Mouse (Mus musculus): ENCODE data around the gene Olfr640. TPM values are rescaled to one million over a fixed set of nuclear protein-coding genes. Genes with fewer than 3 reads are reported as not detected.

Olfr640 gene
- polyA plus RNA-seq (2014; fragmentation: Nextera tagmentation; extraction: Ambion mirVana) = not detected in 2 replicates

DNA sequence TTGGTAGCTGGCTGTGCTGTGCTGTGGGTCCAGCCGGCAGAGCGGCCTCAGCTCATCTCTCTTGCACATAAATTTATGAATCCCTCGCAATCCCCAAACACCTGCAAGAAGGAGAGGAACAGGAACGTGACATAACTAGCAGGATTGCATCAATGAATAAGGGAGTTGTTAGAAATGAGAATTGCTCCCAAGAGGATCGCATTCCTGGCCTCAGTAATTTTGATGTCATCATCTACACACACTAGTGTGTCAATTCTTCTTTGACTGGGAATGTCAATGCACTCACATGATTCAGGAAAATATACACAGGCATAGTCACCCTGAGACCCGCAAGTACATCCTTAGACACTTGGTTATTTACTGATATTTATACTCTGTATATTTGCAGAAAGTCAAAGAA, at the start of gene Olfr640:
Gene Olfr640, minus strand, starts transcription at position 101 of the 400 bp plus-strand sequence.
- H3K4me1 ChIP-seq (ENCODE audit: control insufficient read depth, insufficient read depth, low read length) = no peaks in the 10 kb centered on the region
- DNase-seq (ENCODE audit: low spot score) (no peak), ATAC-seq (ENCODE audit: insufficient read depth, low FRiP score, low TSS enrichment) (no peak)
- no peak within 1 kb of the TSS for H3K27ac ChIP-seq (ENCODE audit: low read depth, low read length)
- no peaks in the 10 kb centered on the region for H3K27me3 ChIP-seq (ENCODE audit: control insufficient read depth, insufficient read depth, low read length)
- no peaks in the 10 kb centered on the region for H3K9me3 ChIP-seq (ENCODE audit: control insufficient read depth, low read length)
- 86% methylated on average over 6 of the region's 6 CpGs for WGBS
- no peak within 1 kb of the TSS for H3K4me2 ChIP-seq (ENCODE audit: low read depth)
- no peaks in the 10 kb centered on the region for H3K36me3 ChIP-seq (ENCODE audit: control insufficient read depth, insufficient read depth, low read length)
- H3K4me3 ChIP-seq (ENCODE audit: low read depth, low read length) = no peak within 1 kb of the TSS
- no peak within 1 kb of the TSS for H3K9ac ChIP-seq (ENCODE audit: low read length)

DNA sequence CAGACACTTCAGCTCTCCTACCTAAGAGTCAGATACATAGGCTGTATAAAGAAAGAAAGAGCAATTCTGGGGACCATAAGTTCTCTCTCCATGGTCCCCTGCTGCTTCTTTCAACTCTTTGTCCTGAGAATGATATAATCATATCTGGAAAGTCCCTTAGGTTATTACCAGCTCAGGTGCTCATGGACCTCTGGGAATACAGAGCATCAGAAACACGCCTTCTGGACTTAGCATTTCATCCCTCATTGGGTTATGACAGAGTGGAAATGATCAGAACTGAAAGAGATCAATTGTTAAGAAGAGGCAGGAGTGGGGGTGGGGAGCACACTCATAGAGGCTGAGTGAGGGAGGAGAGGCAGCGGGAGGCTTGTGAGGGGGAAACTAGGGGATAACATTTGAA, 46.4 kb upstream of the Olfr640 start, which contains the start of gene Olfr644:
Gene Olfr644, minus strand, starts transcription at position 101 of the 400 bp plus-strand sequence.
- Histone ChIP-seq H3K27ac (ENCODE audit: low read depth, low read length) (no peak within 1 kb of the TSS), H3K36me3 (ENCODE audit: control insufficient read depth, insufficient read depth, low read length) (no peaks in the 10 kb centered on the region), H3K4me3 (ENCODE audit: low read depth, low read length) (no peak within 1 kb of the TSS), H3K4me1 (ENCODE audit: control insufficient read depth, insufficient read depth, low read length) (no peaks in the 10 kb centered on the region), H3K27me3 (ENCODE audit: control insufficient read depth, insufficient read depth, low read length) (no peaks in the 10 kb centered on the region), H3K9ac (ENCODE audit: low read length) (no peak within 1 kb of the TSS), H3K9me3 (ENCODE audit: control insufficient read depth, low read length) (no peaks in the 10 kb centered on the region), H3K4me2 (ENCODE audit: low read depth) (no peak within 1 kb of the TSS)
- ATAC-seq (ENCODE audit: insufficient read depth, low FRiP score, low TSS enrichment) (no peak), DNase-seq (ENCODE audit: low spot score) (no peak)
- 71% methylated on average over 2 of the region's 2 CpGs for WGBS

DNA sequence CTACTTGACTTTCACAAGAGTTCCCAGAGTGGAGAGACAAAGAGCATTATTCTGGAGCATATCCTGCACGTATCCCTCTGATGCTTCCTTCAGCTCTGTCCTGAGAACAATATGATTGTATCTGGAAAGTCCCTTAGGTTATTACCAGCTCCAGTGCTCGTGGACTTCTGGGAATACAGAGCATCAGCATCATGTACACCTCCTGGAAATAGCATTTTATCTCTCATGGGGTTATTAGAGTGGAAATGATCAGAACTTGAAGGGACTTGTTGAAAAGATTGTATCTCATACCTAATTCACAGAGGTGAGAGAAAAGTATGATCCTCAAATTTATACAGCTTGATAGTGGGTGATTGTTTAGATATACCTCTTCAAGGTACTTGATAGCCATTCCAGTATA, 36.0 kb upstream of the Olfr640 start, which contains the start of gene 4930516K23Rik:
Gene 4930516K23Rik, minus strand, starts transcription at position 101 of the 400 bp plus-strand sequence.
- H3K4me3 ChIP-seq (ENCODE audit: low read depth, low read length) = no peak within 1 kb of the TSS
- WGBS = 66% methylated on average over 2 of the region's 2 CpGs

DNA sequence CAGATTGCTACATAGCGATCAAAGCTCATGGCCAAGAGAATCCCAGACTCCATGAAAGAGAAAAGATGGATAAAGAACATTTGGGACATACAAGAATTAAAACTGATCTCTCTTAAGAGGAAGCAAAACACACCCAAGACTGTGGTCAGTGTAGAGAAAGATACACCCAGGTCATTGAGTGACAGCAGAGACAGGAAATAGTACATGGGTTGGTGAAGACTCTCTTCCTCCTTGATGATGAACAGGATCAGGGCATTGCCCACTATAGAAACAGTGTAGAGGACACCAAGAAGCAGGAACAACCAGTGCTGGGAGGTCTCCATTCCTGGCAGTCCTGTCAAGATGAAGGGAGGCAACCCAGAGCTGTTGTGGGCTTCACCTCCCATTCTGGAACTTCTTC, 33.8 kb upstream of the Olfr640 start:
- no peak overlapping the region for H3K9ac ChIP-seq (ENCODE audit: low read length)
- ATAC-seq (ENCODE audit: insufficient read depth, low FRiP score, low TSS enrichment) (no peak), DNase-seq (ENCODE audit: low spot score) (no peak)
- no peaks in the 10 kb centered on the region for H3K9me3 ChIP-seq (ENCODE audit: control insufficient read depth, low read length)
- no peaks in the 10 kb centered on the region for H3K4me1 ChIP-seq (ENCODE audit: control insufficient read depth, insufficient read depth, low read length)
- H3K27ac ChIP-seq (ENCODE audit: low read depth, low read length) = no peak overlapping the region
- H3K4me3 ChIP-seq (ENCODE audit: low read depth, low read length) = no peak overlapping the region
- no peak overlapping the region for H3K4me2 ChIP-seq (ENCODE audit: low read depth)
- no peaks in the 10 kb centered on the region for H3K27me3 ChIP-seq (ENCODE audit: control insufficient read depth, insufficient read depth, low read length)
- H3K36me3 ChIP-seq (ENCODE audit: control insufficient read depth, insufficient read depth, low read length) = no peaks in the 10 kb centered on the region
- whole genome bisulfite sequencing = 90% methylated on average over 1 of the region's 1 CpGs

More for the DNA sequence above, 36.0 kb upstream of the Olfr640 start, which contains the start of gene 4930516K23Rik:
- no peaks in the 10 kb centered on the region for H3K36me3 ChIP-seq (ENCODE audit: control insufficient read depth, insufficient read depth, low read length)
- H3K27ac ChIP-seq (ENCODE audit: low read depth, low read length) = no peak within 1 kb of the TSS
- H3K4me2 ChIP-seq (ENCODE audit: low read depth) = no peak within 1 kb of the TSS
- no peak for DNase-seq (ENCODE audit: low spot score)
- H3K4me1 ChIP-seq (ENCODE audit: control insufficient read depth, insufficient read depth, low read length) = no peaks in the 10 kb centered on the region
- no peaks in the 10 kb centered on the region for H3K27me3 ChIP-seq (ENCODE audit: control insufficient read depth, insufficient read depth, low read length)
- no peak for ATAC-seq (ENCODE audit: insufficient read depth, low FRiP score, low TSS enrichment)
- H3K9me3 ChIP-seq (ENCODE audit: control insufficient read depth, low read length) = no peaks in the 10 kb centered on the region
- no peak within 1 kb of the TSS for H3K9ac ChIP-seq (ENCODE audit: low read length)

DNA sequence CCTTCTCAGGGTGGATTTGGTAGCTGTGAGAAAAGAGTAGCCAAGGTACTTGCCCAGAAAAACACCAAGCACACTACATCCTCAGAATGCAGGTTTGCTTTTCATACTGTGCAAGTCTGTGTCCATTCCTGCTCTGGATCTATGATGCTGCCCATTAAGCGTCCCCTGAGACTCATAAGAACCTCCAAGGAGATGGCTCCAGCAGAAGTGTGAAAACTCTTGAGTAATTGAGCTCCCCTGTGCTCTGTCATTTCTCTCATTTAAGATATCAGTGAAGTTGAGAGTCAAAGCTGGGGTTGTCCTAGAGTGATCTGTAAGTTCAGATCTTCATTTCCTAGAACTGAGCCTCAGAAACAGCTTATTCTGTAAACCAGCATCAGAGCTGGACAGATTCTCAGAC, 27.2 kb upstream of the Olfr640 start, which contains the start of gene Olfr642:
Gene Olfr642, minus strand, starts transcription at position 101 of the 400 bp plus-strand sequence.
- Histone ChIP-seq H3K9me3 (ENCODE audit: control insufficient read depth, low read length) (no peaks in the 10 kb centered on the region), H3K4me3 (ENCODE audit: low read depth, low read length) (no peak within 1 kb of the TSS), H3K27ac (ENCODE audit: low read depth, low read length) (no peak within 1 kb of the TSS), H3K4me1 (ENCODE audit: control insufficient read depth, insufficient read depth, low read length) (no peaks in the 10 kb centered on the region), H3K9ac (ENCODE audit: low read length) (no peak within 1 kb of the TSS), H3K27me3 (ENCODE audit: control insufficient read depth, insufficient read depth, low read length) (no peaks in the 10 kb centered on the region), H3K4me2 (ENCODE audit: low read depth) (no peak within 1 kb of the TSS), H3K36me3 (ENCODE audit: control insufficient read depth, insufficient read depth, low read length) (no peaks in the 10 kb centered on the region)
- DNase-seq (ENCODE audit: low spot score) (no peak), ATAC-seq (ENCODE audit: insufficient read depth, low FRiP score, low TSS enrichment) (no peak)
- WGBS = 81% methylated on average over 1 of the region's 1 CpGs

DNA sequence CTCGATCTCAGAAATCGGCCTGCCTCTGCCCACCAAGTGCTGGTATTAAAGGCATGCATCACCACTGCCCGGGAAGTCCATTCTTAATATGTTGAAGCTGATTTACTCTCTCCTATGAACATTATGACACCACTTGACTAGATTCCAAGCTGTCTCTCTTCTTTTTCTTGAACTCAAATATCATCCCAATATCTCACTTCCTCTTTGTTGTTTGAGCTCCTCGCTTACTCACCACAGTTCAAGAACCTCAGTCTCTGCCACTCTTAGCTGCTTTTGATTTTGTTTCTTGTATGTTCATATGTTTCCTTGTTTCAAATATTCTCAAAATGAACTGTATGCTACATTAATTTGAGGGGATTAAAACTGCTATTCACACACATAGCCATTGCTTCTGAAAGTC, 25.4 kb upstream of the Olfr640 start:
- ATAC-seq (ENCODE audit: insufficient read depth, low FRiP score, low TSS enrichment) = no peak
- no peaks in the 10 kb centered on the region for H3K36me3 ChIP-seq (ENCODE audit: control insufficient read depth, insufficient read depth, low read length)
- no peak overlapping the region for H3K9ac ChIP-seq (ENCODE audit: low read length)
- H3K9me3 ChIP-seq (ENCODE audit: control insufficient read depth, low read length) = no peaks in the 10 kb centered on the region
- H3K4me3 ChIP-seq (ENCODE audit: low read depth, low read length) = no peak overlapping the region
- H3K27ac ChIP-seq (ENCODE audit: low read depth, low read length) = no peak overlapping the region
- DNase-seq (ENCODE audit: low spot score) = no peak
- no peak overlapping the region for H3K4me2 ChIP-seq (ENCODE audit: low read depth)
- 94% methylated on average over 4 of the region's 4 CpGs for WGBS
- no peaks in the 10 kb centered on the region for H3K27me3 ChIP-seq (ENCODE audit: control insufficient read depth, insufficient read depth, low read length)
- H3K4me1 ChIP-seq (ENCODE audit: control insufficient read depth, insufficient read depth, low read length) = no peaks in the 10 kb centered on the region

DNA sequence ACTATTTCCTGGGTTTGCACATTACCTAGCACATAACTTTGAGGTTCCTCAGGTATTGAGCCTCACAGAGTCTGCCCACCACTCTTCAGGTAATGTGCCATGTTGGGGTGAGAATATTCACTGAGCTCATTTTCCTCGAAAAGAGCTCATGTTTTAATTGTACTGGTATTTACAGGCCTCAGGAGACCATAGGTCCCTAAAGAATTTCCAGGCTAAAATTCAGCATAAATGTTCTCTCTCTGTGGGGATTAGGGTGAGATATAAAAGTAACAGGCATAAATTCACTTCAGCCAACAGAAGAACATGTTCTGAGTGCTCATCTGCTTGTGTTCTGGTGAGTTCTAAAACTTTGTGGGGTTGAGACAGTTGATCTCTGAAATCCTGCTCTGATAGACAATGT, 9.8 kb upstream of the Olfr640 start, which contains the start of gene Olfr641:
Gene Olfr641, plus strand, starts transcription at position 301 of the 400 bp plus-strand sequence.
- no peak for ATAC-seq (ENCODE audit: insufficient read depth, low FRiP score, low TSS enrichment)
- no peak within 1 kb of the TSS for H3K4me2 ChIP-seq (ENCODE audit: low read depth)

DNA sequence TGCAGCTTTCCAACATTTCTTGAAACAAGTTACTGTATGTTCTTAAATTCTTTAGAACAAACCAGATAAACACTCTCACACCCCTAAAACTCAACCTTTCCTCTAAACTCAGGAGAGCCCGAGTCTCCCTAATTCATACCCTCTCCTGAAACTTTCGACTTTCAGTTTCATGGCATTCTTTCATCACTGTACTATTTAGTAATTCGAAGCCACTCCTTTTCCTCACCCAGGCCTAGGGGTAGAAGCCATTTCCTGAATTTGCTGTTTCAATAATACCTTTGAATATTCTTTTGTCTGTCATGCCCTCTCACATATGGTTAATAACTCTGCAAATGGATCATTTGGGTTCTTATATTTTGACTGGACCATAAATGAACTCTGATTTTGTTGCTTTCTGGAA, 1.6 kb upstream of the Olfr640 start:
- no peaks in the 10 kb centered on the region for H3K27me3 ChIP-seq (ENCODE audit: control insufficient read depth, insufficient read depth, low read length)
- H3K9ac ChIP-seq (ENCODE audit: low read length) = no peak overlapping the region
- H3K9me3 ChIP-seq (ENCODE audit: control insufficient read depth, low read length) = no peaks in the 10 kb centered on the region
- no peaks in the 10 kb centered on the region for H3K4me1 ChIP-seq (ENCODE audit: control insufficient read depth, insufficient read depth, low read length)
- no peak for DNase-seq (ENCODE audit: low spot score)
- H3K4me3 ChIP-seq (ENCODE audit: low read depth, low read length) = no peak overlapping the region
- WGBS = 84% methylated on average over 3 of the region's 3 CpGs
- no peak overlapping the region for H3K4me2 ChIP-seq (ENCODE audit: low read depth)
- H3K36me3 ChIP-seq (ENCODE audit: control insufficient read depth, insufficient read depth, low read length) = no peaks in the 10 kb centered on the region
- no peak overlapping the region for H3K27ac ChIP-seq (ENCODE audit: low read depth, low read length)
- ATAC-seq (ENCODE audit: insufficient read depth, low FRiP score, low TSS enrichment) = no peak

More for the DNA sequence above, 9.8 kb upstream of the Olfr640 start, which contains the start of gene Olfr641:
- Histone ChIP-seq H3K36me3 (ENCODE audit: control insufficient read depth, insufficient read depth, low read length) (no peaks in the 10 kb centered on the region), H3K4me1 (ENCODE audit: control insufficient read depth, insufficient read depth, low read length) (no peaks in the 10 kb centered on the region), H3K9ac (ENCODE audit: low read length) (no peak within 1 kb of the TSS), H3K4me3 (ENCODE audit: low read depth, low read length) (no peak within 1 kb of the TSS), H3K9me3 (ENCODE audit: control insufficient read depth, low read length) (no peaks in the 10 kb centered on the region), H3K27me3 (ENCODE audit: control insufficient read depth, insufficient read depth, low read length) (no peaks in the 10 kb centered on the region), H3K27ac (ENCODE audit: low read depth, low read length) (no peak within 1 kb of the TSS)
- DNase-seq (ENCODE audit: low spot score) = no peak
- 80% methylated on average over 1 of the region's 1 CpGs for WGBS

DNA sequence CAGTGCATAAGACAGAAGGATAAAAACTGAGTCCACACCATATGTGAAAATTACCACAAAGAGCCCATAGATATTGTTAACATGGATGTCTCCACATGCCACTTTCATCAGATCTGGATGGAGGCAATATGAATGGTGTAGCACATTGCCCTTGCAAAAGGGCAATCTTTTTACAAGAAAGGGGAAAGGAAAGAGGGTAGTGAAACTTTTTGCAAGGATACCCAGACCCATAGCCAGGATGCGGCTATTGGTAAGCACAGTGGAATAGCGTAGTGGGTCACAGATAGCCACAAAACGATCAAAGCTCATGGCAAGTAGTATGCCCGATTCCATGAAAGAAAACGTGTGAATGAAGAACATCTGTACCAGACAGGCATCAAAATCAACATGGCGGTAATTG, 3.7 kb downstream of the Olfr640 start:
- Histone ChIP-seq H3K4me3 (ENCODE audit: low read depth, low read length) (no peak overlapping the region), H3K4me1 (ENCODE audit: control insufficient read depth, insufficient read depth, low read length) (no peaks in the 10 kb centered on the region), H3K4me2 (ENCODE audit: low read depth) (no peak overlapping the region), H3K27me3 (ENCODE audit: control insufficient read depth, insufficient read depth, low read length) (no peaks in the 10 kb centered on the region), H3K36me3 (ENCODE audit: control insufficient read depth, insufficient read depth, low read length) (no peaks in the 10 kb centered on the region), H3K9me3 (ENCODE audit: control insufficient read depth, low read length) (no peaks in the 10 kb centered on the region), H3K27ac (ENCODE audit: low read depth, low read length) (no peak overlapping the region), H3K9ac (ENCODE audit: low read length) (no peak overlapping the region)
- 92% methylated on average over 6 of the region's 6 CpGs for WGBS
- DNase-seq (ENCODE audit: low spot score) (no peak), ATAC-seq (ENCODE audit: insufficient read depth, low FRiP score, low TSS enrichment) (no peak)

Measured in neural tube, embryonic 11.5 days (tissue).